Mouse (Mus musculus) forebrain, embryonic 11.5 days (tissue): ENCODE results near the gene Capn5. TPM values are rescaled to one million over a fixed set of nuclear protein-coding genes. Genes with fewer than 3 reads are reported as not detected.

Source experiments
- ATAC-seq: fragments of 200-750 bp; cut with Nextera tagmentation; replicated peaks from 2 replicates; pipeline ENCODE4 v1.8.0; 2017; ENCODE audit warnings: moderate TSS enrichment; ENCODE audit not compliant: low FRiP score
- DNase-seq: peaks from one replicate; pipeline ENCODE4 v3.0.0-alpha.2; 2017; ENCODE audit warnings: low spot score
- H3K27ac ChIP-seq: fragments of 300-500 bp; sonication (generic); 2 replicates; pipeline ENCODE4 v1.5.1; 2014; ENCODE audit warnings: low read depth, low read length
- H3K27me3 ChIP-seq: fragments of 300-500 bp; sonication (generic); 2 replicates; pipeline ENCODE4 v1.6.1; 2014; ENCODE audit warnings: mild to moderate bottlenecking, low read length, mixed read lengths; ENCODE audit not compliant: control insufficient read depth, insufficient read depth
- H3K36me3 ChIP-seq: fragments of 300-500 bp; sonication (generic); 2 replicates; pipeline ENCODE4 v1.6.1; 2014; ENCODE audit warnings: mild to moderate bottlenecking, low read length, moderate library complexity, mixed read lengths; ENCODE audit not compliant: control insufficient read depth, insufficient read depth
- H3K4me1 ChIP-seq: fragments of 300-500 bp; sonication (generic); replicated peaks from 2 replicates; pipeline ENCODE4 v1.6.1; 2014; ENCODE audit warnings: low read length, mixed read lengths; ENCODE audit not compliant: control insufficient read depth, insufficient read depth
- H3K4me2 ChIP-seq: fragments of 300-500 bp; sonication (generic); 2 replicates; pipeline ENCODE4 v1.6.1; 2014; ENCODE audit warnings: low read depth, mild to moderate bottlenecking, low read length, moderate library complexity, mixed read lengths; ENCODE audit not compliant: severe bottlenecking
- H3K4me3 ChIP-seq: fragments of 300-500 bp; sonication (generic); 2 replicates; pipeline ENCODE4 v1.5.1; 2014; ENCODE audit warnings: low read depth, low read length
- H3K9ac ChIP-seq: fragments of 300-500 bp; sonication (generic); 2 replicates; pipeline ENCODE4 v1.6.1; 2014; ENCODE audit warnings: low read length
- H3K9me3 ChIP-seq: fragments of 300-500 bp; sonication (generic); 2 replicates; pipeline ENCODE4 v1.6.1; 2016; ENCODE audit warnings: low read length, mixed read lengths; ENCODE audit not compliant: control insufficient read depth
- WGBS: fragments of 180-500 bp; shearing (Covaris S2); extraction: QIAGEN DNeasy Blood & Tissue Kit; methylation state at CpG from one replicate; pipeline ENCODE4 v1.1.7; 2014; 5-methylcytosine and 5-hydroxymethylcytosine counted together
- polyA plus RNA-seq: library from polyadenylated mRNA; unstranded; fragments of >200 nt; fragmentation: Nextera tagmentation; extraction: Ambion mirVana; gene quantifications from 2 replicates; pipeline ENCODE4 v1.2.1, GENCODE M21; 2014

Gene Capn5
- polyA plus RNA-seq, 1 experiment from 2014 or later: 6.1 TPM

DNA sequence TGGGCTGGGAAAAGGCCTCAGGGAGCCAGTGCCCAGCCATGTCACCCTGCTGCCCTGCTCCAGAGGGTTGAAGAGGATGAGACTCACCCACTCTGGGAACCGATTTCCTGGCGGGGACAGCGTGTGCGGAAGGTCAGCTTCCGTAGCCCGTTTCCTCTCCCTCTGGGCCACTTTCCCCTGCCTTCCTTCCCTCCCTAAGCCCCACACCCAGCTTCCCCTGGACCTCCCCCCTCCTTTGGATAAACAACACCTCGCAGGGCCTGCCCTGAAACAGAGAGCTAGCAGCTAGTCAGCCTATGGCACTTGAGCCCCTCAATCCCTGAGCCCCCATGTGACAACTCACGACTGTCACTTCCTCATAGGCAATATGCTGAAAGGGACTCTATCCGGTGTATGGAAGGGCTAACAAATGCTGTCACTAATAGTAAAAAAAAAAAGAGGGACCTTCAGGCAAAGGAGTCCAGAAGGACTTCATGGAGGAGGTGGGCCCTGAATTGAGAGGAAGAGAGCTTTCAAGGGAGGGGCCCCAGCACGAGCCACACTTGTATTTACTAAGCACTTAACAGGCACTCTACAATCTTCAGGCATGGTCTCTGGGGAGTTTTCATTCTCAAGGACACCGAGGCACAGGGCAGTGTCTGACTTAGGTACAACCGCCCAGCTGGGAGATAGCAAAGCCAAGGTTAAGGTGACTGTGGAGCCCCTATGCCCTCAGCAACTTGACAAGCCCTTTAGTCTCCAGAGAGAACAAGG is 93.4 kb downstream of the Capn5 start:
- Histone ChIP-seq H3K9me3 (no peaks in the 10 kb centered on the region), H3K9ac (no peak overlapping the region), H3K27me3 (no peaks in the 10 kb centered on the region), H3K27ac (no peak overlapping the region), H3K36me3 (no peaks in the 10 kb centered on the region), H3K4me1 (no peaks in the 10 kb centered on the region; the same call in 1 of the 2 replicates), H3K4me3 (no peak overlapping the region), H3K4me2 (no peak overlapping the region)
- ATAC-seq: no peak
- 66% methylated on average over 12 of the region's 12 CpGs for WGBS
- no peak for DNase-seq

GRCm38 (mm10) chr7:98082376-98082775 is 95.7 kb downstream of the Capn5 start:
- ATAC-seq (peak; percentile 66), DNase-seq (no peak)
- H3K4me3 ChIP-seq: no peak overlapping the region
- H3K27ac ChIP-seq: no peak overlapping the region
- no peaks in the 10 kb centered on the region; the same call in 1 of the 2 replicates for H3K4me1 ChIP-seq
- no peak overlapping the region for H3K4me2 ChIP-seq
- no peaks in the 10 kb centered on the region for H3K27me3 ChIP-seq
- 23% methylated on average over 5 of the region's 5 CpGs for WGBS
- no peaks in the 10 kb centered on the region for H3K9me3 ChIP-seq
- no peaks in the 10 kb centered on the region for H3K36me3 ChIP-seq
- no peak overlapping the region for H3K9ac ChIP-seq

DNA sequence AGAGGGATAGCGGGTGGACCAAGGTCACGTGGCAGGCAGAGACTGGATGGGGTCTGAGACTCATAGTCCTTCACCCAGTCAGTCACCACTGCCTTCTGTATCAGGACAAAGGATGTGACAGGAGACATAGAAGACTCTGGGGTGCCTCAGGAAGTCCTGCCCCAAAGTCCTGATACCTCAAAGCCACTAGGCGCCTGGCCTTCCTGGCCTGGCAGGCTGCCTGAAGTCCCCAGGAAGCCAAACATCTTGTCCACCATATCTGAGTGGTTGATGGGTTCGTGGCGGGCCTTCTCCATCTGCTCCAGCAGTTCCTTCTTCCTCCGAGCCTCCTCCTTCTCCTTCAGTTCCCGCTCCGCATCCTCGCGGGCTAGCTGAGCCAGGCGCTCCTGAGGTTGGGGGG is 100.6 kb downstream of the Capn5 start:
- no peak for ATAC-seq
- Histone ChIP-seq H3K27me3 (no peaks in the 10 kb centered on the region), H3K36me3 (no peaks in the 10 kb centered on the region), H3K4me3 (no peak overlapping the region), H3K4me2 (no peak overlapping the region), H3K4me1 (no peaks in the 10 kb centered on the region; the same call in 1 of the 2 replicates), H3K27ac (no peak overlapping the region), H3K9me3 (no peaks in the 10 kb centered on the region), H3K9ac (no peak overlapping the region)
- no peak for DNase-seq
- 88% methylated on average over 11 of the region's 11 CpGs for WGBS

- no peak overlapping the region for H3K9ac ChIP-seq
- no peak overlapping the region for H3K27ac ChIP-seq
- no peaks in the 10 kb centered on the region for H3K36me3 ChIP-seq
- ATAC-seq: peak; percentile 65; the same call in 1 of the 2 replicates
- no peaks in the 10 kb centered on the region for H3K4me1 ChIP-seq
- no peak overlapping the region for H3K4me3 ChIP-seq
- peak; percentile 90 for DNase-seq
- H3K9me3 ChIP-seq: no peaks in the 10 kb centered on the region
- H3K27me3 ChIP-seq: no peaks in the 10 kb centered on the region
- 45% methylated on average over 5 of the region's 5 CpGs for WGBS
- H3K4me2 ChIP-seq: no peak overlapping the region
These were observed 106.5 kb downstream of the Capn5 start for GRCm38 (mm10) chr7:98071620-98072019.

Other genes with a start within 250 kb of the Capn5 start
- 18.1 and 19.1 TPM in 2 replicates for gene Myo7a, start 58.8 kb downstream of the Capn5 start, polyA plus RNA-seq
- 0.32 TPM in 1 of 2 replicates, not detected in the other for gene Omp, start 32.8 kb downstream of the Capn5 start, polyA plus RNA-seq
- not detected in 2 replicates for gene B3gnt6, start 21.2 kb upstream of the Capn5 start, polyA plus RNA-seq
- gene Acer3, start 142.9 kb upstream of the Capn5 start, polyA plus RNA-seq: 16.3 and 16.5 TPM in 2 replicates
- gene Tsku, start 183.1 kb upstream of the Capn5 start, polyA plus RNA-seq: 9.0 and 9.4 TPM in 2 replicates